Mouse (Mus musculus): ENCODE results near the gene Tfap2a.

GRCm38 (mm10) chr13:40710062-40710342 is 28.2 kb downstream of the Tfap2a start:
- TF ChIP-seq CTCF (IDR thresholded peaks at IDR 0.05; ENCODE audit: low read depth, low read length) (no peak), GATA2 (IDR thresholded peaks at IDR 0.05; ENCODE audit: borderline replicate concordance, low read depth, low read length) (no peak), GATA1 (IDR thresholded peaks at IDR 0.05; ENCODE audit: borderline replicate concordance, low read length) (no peak), POLR2AphosphoS5 (IDR thresholded peaks at IDR 0.05; ENCODE audit: insufficient replicate concordance, low read depth, low read length) (no peak), TAL1 (conservative IDR thresholded peaks at IDR 0.05; ENCODE audit: low read depth, low read length) (no peak)
